Mouse (Mus musculus) E14TG2a.4 (cell line): ENCODE data around the gene Pxylp1.

Experiments used
- CTCF ChIP-seq: conservative IDR thresholded peaks from 2 replicates; pipeline ENCODE4 v1.5.1; 2014; ENCODE audit warnings: low read length
- NANOG ChIP-seq: IDR thresholded peaks from 2 replicates; pipeline ENCODE4 v1.6.1; 2014; ENCODE audit warnings: borderline replicate concordance, low read length, mixed read lengths
- POU5F1 ChIP-seq: IDR thresholded peaks from 2 replicates; pipeline ENCODE4 v1.6.1; 2014; ENCODE audit warnings: low read length, borderline replicate concordance

- TF ChIP-seq CTCF: no peak
- TF ChIP-seq POU5F1: no peak
- no peak for TF ChIP-seq NANOG
These were observed 110.4 kb downstream of the Pxylp1 start for GRCm38 (mm10) chr9:96782062-96782461.
